8 mouse cellular contexts compared by ENCODE assay signal in genomic region chr8:70329124-70329834, GRCm38 (mm10). TPM values are rescaled to one million over a fixed set of nuclear protein-coding genes. Genes with fewer than 3 reads are reported as not detected.
DNase-seq lines count a peak whose midpoint lies in the region; ATAC-seq lines count a peak whose summit lies in the region.

Gene Gdf1, plus strand, starts transcription at chr8:70329817.

- peaks cover 30% of the 10 kb centered on the region for H3K36me3 ChIP-seq in stomach, embryonic 15.5 days

- H3K27me3 ChIP-seq in stomach, embryonic 15.5 days (replicated peaks), result no peaks in the 10 kb centered on the region

- no peak within 1 kb of the TSS for H3K27ac ChIP-seq in stomach, embryonic 15.5 days

- no peaks in the 10 kb centered on the region; the same call in 1 of the 2 replicates for H3K4me1 ChIP-seq in stomach, embryonic 15.5 days

- WGBS in stomach, embryonic 15.5 days, result 32% methylated on average over 14 of the region's 14 CpGs

- H3K4me2 ChIP-seq in stomach, embryonic 15.5 days, result peak within 1 kb of the TSS; percentile 22

- no peak within 1 kb of the TSS for H3K9ac ChIP-seq in stomach, embryonic 15.5 days

- no peak within 1 kb of the TSS for H3K4me3 ChIP-seq in stomach, embryonic 15.5 days (replicated peaks)

- H3K9me3 ChIP-seq in stomach, embryonic 15.5 days, result no peaks in the 10 kb centered on the region

- ATAC-seq in stomach, embryonic 15.5 days (ENCODE audit: insufficient read depth, low FRiP score, low read depth), result no peak
- no peak for ATAC-seq in inflammation-experienced regulatory T-cells, adult 6 months

- peak; percentile 30 for DNase-seq in adrenal gland, postnatal 14 days
- no peak for DNase-seq in adrenal gland, postnatal 25 days
- DNase-seq in lung, postnatal 10 days, result peak; percentile 46
- no peak for DNase-seq in lung, postnatal 14 days
- no peak for DNase-seq in layer of hippocampus, postnatal 25 days (ENCODE audit: extremely low spot score in 1 of 2, low spot score in 1 of 2)
- no peak for DNase-seq in cerebellum, postnatal 36 days

RNA-seq across cellular contexts. Expression of gene Gdf1, which starts in this region (rescaled TPM):
- total RNA-seq in adrenal gland, postnatal 14 days (2021), result 0.41 and 1.2 TPM in 2 replicates
- 2.0 TPM in 1 of 2 replicates, not detected in the other for total RNA-seq in adrenal gland, postnatal 25 days (2021)
- total RNA-seq in layer of hippocampus, postnatal 25 days (2021), result 10 to 100 TPM; 14.1 to 19.4 TPM
- 1.7 and 2.2 TPM in 2 replicates for polyA plus RNA-seq in stomach, embryonic 15.5 days (2015; fragmentation: Nextera tagmentation; extraction: Ambion mirVana)
- under 1 TPM in 2 of 3 experiments, not detected in 1; 0.41 to 0.55 TPM for polyA plus RNA-seq in inflammation-experienced regulatory T-cells, adult 6 months (2017; shearing (Covaris generic))

Comparison
In these comparisons a context has a peak if more than half of its experiments do, and no peak if none do; other contexts are left out.
1. DNase-seq: peak in adrenal gland, postnatal 14 days (single experiment) and lung, postnatal 10 days (single experiment); none in adrenal gland, postnatal 25 days (single experiment), lung, postnatal 14 days (single experiment), layer of hippocampus, postnatal 25 days (0 of 2) and cerebellum, postnatal 36 days (0 of 2).